Mouse (Mus musculus) cortical plate, adult 2 months (tissue): Measurements from ENCODE around the gene Cutc. TPM values are rescaled to one million over a fixed set of nuclear protein-coding genes. Genes with fewer than 3 reads are reported as not detected.

Experiments used
- H3K27ac ChIP-seq: fragments of 200-500 bp; 2 replicates; pipeline ENCODE4 v1.5.1; 2012; ENCODE audit warnings: low read length, control low read depth, inconsistent platforms; ENCODE audit not compliant: insufficient read depth
- H3K4me1 ChIP-seq: fragments of 200-500 bp; 2 replicates; pipeline ENCODE4 v1.6.1; 2011; ENCODE audit warnings: low read length; ENCODE audit not compliant: control insufficient read depth, insufficient read depth
- H3K4me3 ChIP-seq: fragments of 200-500 bp; 2 replicates; pipeline ENCODE4 v1.5.1; 2011; ENCODE audit warnings: mild to moderate bottlenecking, low read length, control low read depth; ENCODE audit not compliant: insufficient read depth
- CTCF ChIP-seq: fragments of 200-500 bp; IDR thresholded peaks from 2 replicates; pipeline ENCODE4 v1.5.1; 2011; ENCODE audit warnings: mild to moderate bottlenecking, control low read depth, low read length; ENCODE audit not compliant: insufficient read depth; ENCODE audit errors: extremely low read depth
- POLR2A ChIP-seq: fragments of 200-500 bp; IDR thresholded peaks from 2 replicates; pipeline ENCODE4 v1.6.1; 2011; ENCODE audit warnings: mild to moderate bottlenecking, low read length, control low read depth; ENCODE audit not compliant: insufficient read depth; ENCODE audit errors: extremely low read depth
- polyA plus RNA-seq: library from polyadenylated mRNA; depleted of rRNA; stranded (reverse); fragments of >200 nt; gene quantifications from 2 replicates; pipeline ENCODE4 v1.2.3, GENCODE M21; 2012; rRNA removed

The Cutc gene
- polyA plus RNA-seq, 1 experiment, result 8.3 TPM

GRCm38 (mm10) chr19:43811419-43811818 is 58.6 kb downstream of the Cutc start:
- Histone ChIP-seq H3K4me1 (no peaks in the 10 kb centered on the region), H3K27ac (no peak overlapping the region), H3K4me3 (no peak overlapping the region)
- no peak for TF ChIP-seq CTCF
- TF ChIP-seq POLR2A, result no peak

- TF ChIP-seq POLR2A, result no peak
- Histone ChIP-seq H3K4me3 (no peak overlapping the region), H3K27ac (no peak overlapping the region), H3K4me1 (no peaks in the 10 kb centered on the region)
Observed at GRCm38 (mm10) chr19:43813315-43813714, 60.5 kb downstream of the Cutc start.

DNA sequence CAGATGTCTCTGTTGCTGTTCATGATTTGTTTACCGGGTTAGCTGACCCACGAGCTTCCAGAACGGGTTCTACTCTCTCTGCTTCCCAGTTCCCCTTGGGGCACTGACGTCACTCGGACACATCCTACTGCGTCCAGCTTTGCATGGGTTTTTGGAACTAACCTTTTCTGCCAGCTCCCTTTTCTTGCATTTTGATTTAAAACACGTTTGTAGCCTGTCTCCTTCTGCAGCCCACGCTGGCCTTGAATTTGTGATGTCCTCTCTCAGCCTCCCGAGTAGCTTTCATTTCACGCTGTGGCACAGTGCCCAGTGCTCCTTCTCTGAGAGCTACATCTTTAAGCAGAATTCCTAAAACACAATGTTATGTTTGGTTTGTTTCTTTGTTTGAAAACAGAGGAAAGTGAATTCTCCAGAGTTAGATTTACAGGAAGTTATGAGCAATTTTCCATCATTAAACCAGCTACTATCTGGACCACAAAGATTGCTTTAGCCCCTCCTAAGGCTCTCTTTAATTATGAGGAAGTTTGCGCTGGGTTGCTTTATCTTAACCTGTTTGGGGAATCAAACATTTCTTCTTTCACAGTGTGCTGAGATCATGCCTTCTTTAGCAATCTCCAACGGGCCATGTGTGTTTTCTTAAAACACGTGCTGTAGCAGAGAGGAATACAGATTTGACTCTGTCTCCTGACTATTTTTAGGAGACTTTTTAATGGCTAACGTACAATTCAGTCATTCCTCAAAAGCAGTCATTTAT is 63.0 kb downstream of the Cutc start:
- TF ChIP-seq CTCF (no peak), POLR2A (no peak)
- peak overlapping the region; percentile 24 for H3K4me3 ChIP-seq
- no peaks in the 10 kb centered on the region for H3K4me1 ChIP-seq
- H3K27ac ChIP-seq, result no peak overlapping the region

Other genes starting within 250 kb of the Cutc start
- gene Got1, start 228.4 kb upstream of the Cutc start, polyA plus RNA-seq, result 366 and 370 TPM in 2 replicates
- gene Nkx2-3, start 140.7 kb upstream of the Cutc start, polyA plus RNA-seq, result not detected in 2 replicates
- 106 and 113 TPM in 2 replicates for gene Slc25a28, start 78.1 kb upstream of the Cutc start, polyA plus RNA-seq
- gene Entpd7, start 63.3 kb upstream of the Cutc start, polyA plus RNA-seq, result 9.5 and 10.5 TPM in 2 replicates
- gene Cox15, start within 50 bp of the Cutc start, polyA plus RNA-seq, result 14.8 and 15.1 TPM in 2 replicates
- gene Abcc2, start 29.2 kb downstream of the Cutc start, polyA plus RNA-seq, result 0.15 and 0.32 TPM in 2 replicates
- gene Dnmbp, start 187.2 kb downstream of the Cutc start, polyA plus RNA-seq, result 11.4 and 11.5 TPM in 2 replicates
- 0.06 and 0.31 TPM in 2 replicates for gene Cpn1, start 233.6 kb downstream of the Cutc start, polyA plus RNA-seq